Mouse (Mus musculus) liver, adult 2 months (tissue): ENCODE measurements around the gene Mthfd1l.

Source experiments
- CTCF ChIP-seq: fragments of 200-500 bp; IDR thresholded peaks from 2 replicates; pipeline ENCODE4 v1.5.1; 2011; ENCODE audit warnings: low read depth, low read length, control low read depth
- POLR2A ChIP-seq: fragments of 200-500 bp; IDR thresholded peaks from 2 replicates; pipeline ENCODE4 v1.6.1; 2011; ENCODE audit warnings: low read length, control low read depth; ENCODE audit not compliant: insufficient read depth; ENCODE audit errors: extremely low read depth

GRCm38 (mm10) chr10:4145080-4145807 is 172.3 kb downstream of the Mthfd1l start:
- no peak for TF ChIP-seq CTCF
- TF ChIP-seq POLR2A: no peak
